Mouse (Mus musculus) midbrain, embryonic 16.5 days (tissue): ENCODE data around the gene Ddx52. TPM values are rescaled to one million over a fixed set of nuclear protein-coding genes. Genes with fewer than 3 reads are reported as not detected.
A peak's percentile ranks its signal among the peaks of the same experiment; 100 is the strongest.

ENCODE experiments used
- ATAC-seq: fragments of 200-750 bp; cut with Nextera tagmentation; 2 replicates; pipeline ENCODE4 v1.8.0; 2017; ENCODE audit warnings: moderate TSS enrichment
- H3K27ac ChIP-seq: fragments of 300-500 bp; sonication (generic); 2 replicates; pipeline ENCODE4 v1.5.1; 2014; ENCODE audit warnings: mild to moderate bottlenecking, low read length, mixed read lengths
- H3K27me3 ChIP-seq: fragments of 300-500 bp; sonication (generic); 2 replicates; pipeline ENCODE4 v1.6.1; 2014; ENCODE audit warnings: low read depth, low read length, mixed read lengths; ENCODE audit not compliant: control insufficient read depth, insufficient read depth
- H3K36me3 ChIP-seq: fragments of 300-500 bp; sonication (generic); 2 replicates; pipeline ENCODE4 v1.6.1; 2014; ENCODE audit warnings: mild to moderate bottlenecking, low read length, moderate library complexity, mixed read lengths; ENCODE audit not compliant: control insufficient read depth, insufficient read depth
- H3K4me1 ChIP-seq: fragments of 300-500 bp; sonication (generic); 2 replicates; pipeline ENCODE4 v1.6.1; 2014; ENCODE audit warnings: mild to moderate bottlenecking, low read length, mixed read lengths; ENCODE audit not compliant: control insufficient read depth, insufficient read depth
- H3K4me2 ChIP-seq: fragments of 300-500 bp; sonication (generic); 2 replicates; pipeline ENCODE4 v1.6.1; 2014; ENCODE audit warnings: mild to moderate bottlenecking, low read length, mixed read lengths
- H3K4me3 ChIP-seq: fragments of 300-500 bp; sonication (generic); 2 replicates; pipeline ENCODE4 v1.5.1; 2014; ENCODE audit warnings: low read depth, mild to moderate bottlenecking, low read length, moderate library complexity, mixed read lengths
- H3K9ac ChIP-seq: fragments of 300-500 bp; sonication (generic); 2 replicates; pipeline ENCODE4 v1.6.1; 2014; ENCODE audit warnings: low read depth, low read length, mixed read lengths
- H3K9me3 ChIP-seq: fragments of 300-500 bp; sonication (generic); replicated peaks from 2 replicates; pipeline ENCODE4 v1.6.1; 2014; ENCODE audit warnings: mild to moderate bottlenecking, low read length, mixed read lengths; ENCODE audit not compliant: control insufficient read depth, poor library complexity, severe bottlenecking
- WGBS: fragments of 180-500 bp; shearing (Covaris S2); extraction: QIAGEN DNeasy Blood & Tissue Kit; methylation state at CpG from one replicate; pipeline ENCODE4 v1.1.7; 2014; 5-methylcytosine and 5-hydroxymethylcytosine counted together
- polyA plus RNA-seq: library from polyadenylated mRNA; unstranded; fragments of >200 nt; fragmentation: Nextera tagmentation; extraction: Ambion mirVana; gene quantifications from 2 replicates; pipeline ENCODE4 v1.2.1, GENCODE M21; 2015

Ddx52 gene
- polyA plus RNA-seq, 1 experiment from 2014 or later: 20.3 TPM

- Histone ChIP-seq H3K4me2 (peak within 1 kb of the TSS; percentile 63), H3K36me3 (peaks cover 17% of the 10 kb centered on the region), H3K9me3 (no peaks in the 10 kb centered on the region), H3K27ac (peak within 1 kb of the TSS; percentile 93), H3K4me1 (peaks cover 24% of the 10 kb centered on the region), H3K4me3 (peak within 1 kb of the TSS; percentile 79), H3K9ac (peak within 1 kb of the TSS; percentile 97), H3K27me3 (no peaks in the 10 kb centered on the region)
- ATAC-seq: peak; percentile 97
- WGBS: 2% methylated on average over 36 of the region's 76 CpGs
These were observed 22.4 kb downstream of the Ddx52 start, which contains the start of gene Synrg for GRCm38 (mm10) chr11:83963991-83964921. Synrg (plus strand) TSS chr11:83964428.

DNA sequence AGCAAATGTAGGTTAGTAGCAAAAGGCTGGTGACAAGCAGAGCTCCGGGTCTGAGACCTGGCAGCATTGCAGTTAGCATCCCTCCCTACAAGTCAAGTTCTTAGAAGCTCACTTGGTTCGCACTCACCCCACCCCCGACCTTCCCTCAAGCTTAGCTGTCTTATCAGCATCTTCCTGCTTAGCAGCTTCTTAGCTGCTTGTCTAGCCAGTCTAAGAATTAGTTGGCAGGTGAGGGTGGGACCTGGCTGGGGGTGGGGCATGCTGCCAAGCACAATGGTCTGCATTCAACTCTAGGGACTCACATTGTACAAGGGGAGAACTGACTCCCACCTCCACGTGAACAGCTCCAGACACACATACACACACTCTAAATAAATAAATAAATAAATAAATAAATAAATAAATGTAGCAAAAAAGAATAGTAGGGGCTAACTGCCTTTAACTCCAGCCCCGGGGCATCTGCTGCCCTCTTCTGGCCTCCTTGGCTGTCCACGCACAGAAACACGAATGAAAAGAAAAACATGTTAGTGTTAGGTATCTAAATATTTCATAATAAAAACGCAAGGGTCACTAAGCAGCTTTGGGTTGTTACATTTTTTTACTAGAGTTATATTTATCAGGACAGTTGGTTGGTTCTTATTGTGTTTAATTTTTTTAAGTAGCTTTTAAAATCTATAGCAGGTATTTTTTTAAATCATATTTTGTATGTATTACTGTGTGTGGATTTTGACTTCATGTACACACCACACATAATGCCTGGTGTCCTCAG is 25.8 kb downstream of the Ddx52 start:
- H3K27me3 ChIP-seq: no peaks in the 10 kb centered on the region
- H3K27ac ChIP-seq: no peak overlapping the region
- no peak overlapping the region for H3K9ac ChIP-seq
- no peaks in the 10 kb centered on the region; the same call in 1 of the 2 replicates for H3K36me3 ChIP-seq
- WGBS: 61% methylated on average over 8 of the region's 8 CpGs
- H3K4me3 ChIP-seq: no peak overlapping the region
- no peak for ATAC-seq
- H3K4me1 ChIP-seq: peaks cover 24% of the 10 kb centered on the region
- H3K4me2 ChIP-seq: no peak overlapping the region
- H3K9me3 ChIP-seq: no peaks in the 10 kb centered on the region

GRCm38 (mm10) chr11:83968205-83968575 is 26.3 kb downstream of the Ddx52 start:
- no peak overlapping the region for H3K4me2 ChIP-seq
- H3K9me3 ChIP-seq: no peaks in the 10 kb centered on the region
- H3K27me3 ChIP-seq: no peaks in the 10 kb centered on the region
- no peak overlapping the region for H3K27ac ChIP-seq
- H3K36me3 ChIP-seq: no peaks in the 10 kb centered on the region; the same call in 1 of the 2 replicates
- 85% methylated on average over 6 of the region's 6 CpGs for WGBS
- H3K4me3 ChIP-seq: no peak overlapping the region
- H3K9ac ChIP-seq: no peak overlapping the region
- H3K4me1 ChIP-seq: peaks cover 24% of the 10 kb centered on the region
- ATAC-seq: no peak

DNA sequence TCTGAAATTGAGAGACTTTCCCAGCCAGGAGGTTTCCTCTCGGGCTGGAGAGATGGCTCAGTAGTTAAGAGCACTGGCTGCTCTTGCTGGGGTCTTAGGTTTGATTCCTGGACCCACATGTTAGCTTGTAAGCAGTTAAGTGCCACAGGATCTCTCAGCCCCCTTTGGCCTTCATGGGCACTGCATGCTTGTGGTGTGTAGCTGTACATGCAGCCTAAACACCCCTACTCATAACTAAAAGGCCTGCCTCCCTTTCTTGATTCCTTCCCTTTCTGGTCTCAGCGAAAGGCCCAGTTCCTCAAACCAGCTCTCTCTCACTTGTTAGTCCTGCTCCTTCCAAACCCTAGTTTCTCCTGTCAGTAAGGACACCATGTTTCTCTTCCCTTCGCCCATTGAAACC is 27.2 kb downstream of the Ddx52 start:
- H3K4me3 ChIP-seq: no peak overlapping the region
- no peak overlapping the region for H3K9ac ChIP-seq
- H3K36me3 ChIP-seq: no peaks in the 10 kb centered on the region
- H3K27ac ChIP-seq: no peak overlapping the region
- no peak for ATAC-seq
- peaks cover 21% of the 10 kb centered on the region for H3K4me1 ChIP-seq
- 96% methylated on average over 3 of the region's 3 CpGs for WGBS
- H3K9me3 ChIP-seq: no peaks in the 10 kb centered on the region
- no peaks in the 10 kb centered on the region for H3K27me3 ChIP-seq
- no peak overlapping the region for H3K4me2 ChIP-seq

- no peak for ATAC-seq
- Histone ChIP-seq H3K9ac (no peak overlapping the region), H3K27ac (no peak overlapping the region), H3K27me3 (no peaks in the 10 kb centered on the region), H3K36me3 (peaks cover 19% of the 10 kb centered on the region), H3K4me1 (no peaks in the 10 kb centered on the region), H3K4me3 (no peak overlapping the region), H3K9me3 (no peaks in the 10 kb centered on the region), H3K4me2 (no peak overlapping the region)
- WGBS: 44% methylated on average over 7 of the region's 7 CpGs
These were observed 32.9 kb downstream of the Ddx52 start for GRCm38 (mm10) chr11:83974561-83975346.

DNA sequence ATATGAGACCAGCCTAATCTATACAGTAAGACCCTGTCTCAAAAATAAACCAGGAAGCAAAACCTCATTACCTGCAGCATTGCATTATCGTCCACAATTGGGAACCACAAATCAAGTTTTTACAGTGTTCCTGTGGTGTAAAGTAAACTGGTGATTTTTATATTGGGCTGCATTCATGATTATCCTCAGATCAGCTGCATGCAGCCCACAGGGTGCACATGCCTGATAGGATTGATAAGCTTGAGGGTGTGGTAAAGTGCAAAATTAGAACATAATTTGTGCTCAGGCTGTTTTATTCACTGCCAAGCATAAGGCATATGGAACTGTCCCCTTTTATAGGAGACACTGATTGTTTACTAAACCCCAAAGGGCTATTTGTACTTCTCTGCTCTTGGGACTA is 33.6 kb downstream of the Ddx52 start:
- H3K36me3 ChIP-seq: peaks cover 26% of the 10 kb centered on the region
- no peaks in the 10 kb centered on the region for H3K9me3 ChIP-seq
- H3K27me3 ChIP-seq: no peaks in the 10 kb centered on the region
- WGBS: 97% methylated on average over 1 of the region's 1 CpGs
- H3K4me1 ChIP-seq: no peaks in the 10 kb centered on the region
- H3K27ac ChIP-seq: no peak overlapping the region
- no peak for ATAC-seq
- no peak overlapping the region for H3K9ac ChIP-seq
- no peak overlapping the region for H3K4me2 ChIP-seq
- H3K4me3 ChIP-seq: no peak overlapping the region

- Histone ChIP-seq H3K27ac (no peak overlapping the region), H3K4me2 (no peak overlapping the region), H3K9ac (no peak overlapping the region), H3K4me1 (no peaks in the 10 kb centered on the region), H3K4me3 (no peak overlapping the region), H3K36me3 (peaks cover 31% of the 10 kb centered on the region), H3K9me3 (no peaks in the 10 kb centered on the region), H3K27me3 (no peaks in the 10 kb centered on the region)
- ATAC-seq: no peak
- WGBS: 93% methylated on average over 13 of the region's 13 CpGs
These were observed 34.5 kb downstream of the Ddx52 start for GRCm38 (mm10) chr11:83976236-83976977.

- no peak overlapping the region for H3K4me2 ChIP-seq
- no peaks in the 10 kb centered on the region for H3K9me3 ChIP-seq
- H3K27ac ChIP-seq: no peak overlapping the region
- peaks cover 35% of the 10 kb centered on the region for H3K36me3 ChIP-seq
- no peak overlapping the region for H3K4me3 ChIP-seq
- 84% methylated on average over 2 of the region's 2 CpGs for WGBS
- no peak overlapping the region for H3K9ac ChIP-seq
- H3K27me3 ChIP-seq: no peaks in the 10 kb centered on the region
- no peak for ATAC-seq
- H3K4me1 ChIP-seq: no peaks in the 10 kb centered on the region
These were observed 35.9 kb downstream of the Ddx52 start for GRCm38 (mm10) chr11:83977810-83978209.
